Mouse (Mus musculus): ENCODE measurements at regions not wholly inside any gene's neighbourhood (a gene's known extent, or its start where the extent isn't known, plus 50 kb on each side); places are given as distances from the start of the nearest gene placed in this dataset.

DNA sequence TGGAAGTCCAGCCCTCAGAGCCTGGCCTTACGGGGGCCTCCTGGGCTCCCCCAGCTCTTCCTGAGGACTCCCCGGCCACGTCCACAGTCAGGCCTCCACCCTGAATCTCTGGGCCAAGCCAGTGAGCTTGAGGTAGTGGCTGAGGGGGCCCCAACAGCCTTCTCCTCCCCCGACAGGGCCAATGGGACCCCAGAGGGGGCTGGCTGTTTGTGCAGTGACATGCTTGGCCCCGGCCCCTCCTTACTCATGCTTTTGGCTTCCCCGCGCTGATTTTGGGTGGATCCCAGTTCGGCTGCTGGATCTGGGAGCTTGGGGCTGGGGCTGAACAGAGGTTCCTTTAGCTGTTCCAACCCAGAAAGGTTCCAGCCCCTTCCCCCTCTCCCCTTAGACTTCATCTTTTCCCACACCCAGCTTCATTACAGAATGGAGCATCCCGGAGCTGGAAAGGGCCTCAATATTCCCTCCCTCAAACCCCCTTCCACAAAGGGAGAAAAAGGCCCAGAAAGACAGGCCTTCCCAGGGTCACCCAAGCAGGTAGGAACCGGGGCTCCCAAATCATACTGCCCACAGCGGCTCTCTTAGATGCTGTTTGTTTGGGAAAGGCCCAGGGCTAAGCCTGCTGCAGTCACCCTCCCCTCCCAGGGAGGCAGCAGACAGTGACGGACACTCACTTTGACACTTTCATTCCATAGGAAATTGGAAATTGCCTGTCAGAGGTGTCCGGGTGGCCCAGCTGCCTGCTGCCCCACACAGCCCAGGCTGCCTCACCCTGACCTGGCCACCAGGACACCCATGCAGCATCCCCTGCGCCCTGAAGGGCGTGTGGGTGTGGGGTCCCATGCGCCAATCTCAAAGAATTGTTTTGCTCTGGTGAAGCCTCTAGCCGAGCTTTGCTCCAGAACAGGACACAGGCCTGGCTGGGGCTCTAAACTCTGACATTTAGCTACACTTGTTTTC lies 133.7 kb downstream of the Fgf18 start:
- no peak overlapping the region for H3K27ac ChIP-seq (ENCODE audit: control insufficient read depth, insufficient read depth, low read depth, low read length)

DNA sequence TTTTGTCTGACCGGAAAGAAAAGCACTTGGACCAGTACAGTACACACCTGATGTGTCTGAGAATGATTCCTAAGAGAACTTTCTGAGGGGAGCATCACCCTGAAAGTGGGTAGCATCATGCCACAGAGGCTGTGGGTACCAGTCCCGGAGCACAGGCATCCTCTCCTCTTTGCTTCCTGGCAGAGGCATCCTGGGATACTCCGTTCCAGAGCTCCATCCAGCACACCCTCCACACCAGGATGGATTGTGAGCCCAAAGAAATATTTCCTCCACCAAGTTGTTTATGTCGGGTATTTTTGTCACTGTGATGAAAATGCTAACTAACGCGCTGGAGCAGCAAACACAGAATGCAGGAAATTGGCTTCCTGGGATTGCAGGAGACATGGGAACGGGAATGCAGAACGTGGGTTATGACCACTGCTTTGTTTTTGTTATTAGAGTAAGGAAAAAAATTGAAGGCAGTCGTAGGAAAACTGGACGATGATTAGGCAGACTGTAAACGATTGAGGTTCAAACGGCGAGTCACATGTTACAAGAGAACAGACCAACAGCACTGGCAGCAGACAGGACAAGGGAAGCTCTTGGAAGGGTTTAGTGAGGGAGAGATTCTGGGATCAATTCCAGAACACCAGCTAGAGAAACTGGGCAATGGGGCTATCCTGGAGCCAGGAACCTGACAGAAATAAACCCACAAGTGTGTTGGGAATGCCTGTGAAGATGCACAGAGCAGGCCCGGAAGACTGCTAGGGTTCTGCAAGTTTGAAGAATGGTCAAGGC lies 134.6 kb downstream of the Fgf18 start:
- Histone ChIP-seq H3K27ac (ENCODE audit: control insufficient read depth, insufficient read depth, low read depth, low read length) (no peak overlapping the region), H3K36me3 (ENCODE audit: control insufficient read depth, insufficient read depth, low read length) (no peaks in the 10 kb centered on the region), H3K27me3 (ENCODE audit: control insufficient read depth, insufficient read depth, low read length) (no peaks in the 10 kb centered on the region), H3K4me1 (ENCODE audit: control insufficient read depth, insufficient read depth, low read length) (no peaks in the 10 kb centered on the region), H3K4me3 (ENCODE audit: control insufficient read depth, low read depth, low read length) (no peak overlapping the region)
- TF ChIP-seq CTCF (IDR thresholded peaks at IDR 0.05; ENCODE audit: control insufficient read depth, insufficient read depth, insufficient replicate concordance, low read depth, low read length) (no peak), POLR2A (IDR thresholded peaks at IDR 0.05; ENCODE audit: control insufficient read depth, low read depth, low read length) (no peak)

More for the DNA sequence above, 133.7 kb downstream of the Fgf18 start:
- TF ChIP-seq POLR2A (IDR thresholded peaks at IDR 0.05; ENCODE audit: control insufficient read depth, low read depth, low read length): no peak
- TF ChIP-seq CTCF (IDR thresholded peaks at IDR 0.05; ENCODE audit: control insufficient read depth, insufficient read depth, insufficient replicate concordance, low read depth, low read length): no peak
- Histone ChIP-seq H3K27me3 (ENCODE audit: control insufficient read depth, insufficient read depth, low read length) (no peaks in the 10 kb centered on the region), H3K4me3 (ENCODE audit: control insufficient read depth, low read depth, low read length) (no peak overlapping the region), H3K36me3 (ENCODE audit: control insufficient read depth, insufficient read depth, low read length) (no peaks in the 10 kb centered on the region), H3K4me1 (ENCODE audit: control insufficient read depth, insufficient read depth, low read length) (no peaks in the 10 kb centered on the region)

DNA sequence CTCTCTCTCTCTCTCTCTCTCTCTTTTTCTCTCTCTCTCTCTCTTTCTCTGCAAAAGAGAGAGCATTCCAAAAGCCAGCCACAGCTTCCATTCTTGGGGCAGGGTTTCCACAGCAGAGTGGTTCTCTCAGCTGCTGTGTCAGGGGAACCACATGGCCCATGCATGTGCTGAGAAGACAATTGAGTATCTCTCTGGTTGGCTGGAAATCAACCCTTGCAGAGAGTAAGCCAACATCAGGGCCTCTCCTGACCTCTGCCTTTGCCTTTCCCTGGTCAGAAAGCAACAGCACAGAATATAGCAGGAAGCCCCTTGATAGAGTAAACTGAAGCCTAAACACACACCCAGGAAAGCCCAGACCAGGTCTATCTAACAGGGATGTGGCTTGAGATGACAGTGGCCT lies 138.6 kb downstream of the Fgf18 start:
- H3K4me3 ChIP-seq (ENCODE audit: control insufficient read depth, low read depth, low read length): no peak overlapping the region
- TF ChIP-seq CTCF (IDR thresholded peaks at IDR 0.05; ENCODE audit: control insufficient read depth, insufficient read depth, insufficient replicate concordance, low read depth, low read length) (no peak), POLR2A (IDR thresholded peaks at IDR 0.05; ENCODE audit: control insufficient read depth, low read depth, low read length) (no peak)
- H3K27me3 ChIP-seq (ENCODE audit: control insufficient read depth, insufficient read depth, low read length): no peaks in the 10 kb centered on the region
- H3K4me1 ChIP-seq (ENCODE audit: control insufficient read depth, insufficient read depth, low read length): no peaks in the 10 kb centered on the region
- H3K27ac ChIP-seq (ENCODE audit: control insufficient read depth, insufficient read depth, low read depth, low read length): no peak overlapping the region
- H3K36me3 ChIP-seq (ENCODE audit: control insufficient read depth, insufficient read depth, low read length): no peaks in the 10 kb centered on the region

DNA sequence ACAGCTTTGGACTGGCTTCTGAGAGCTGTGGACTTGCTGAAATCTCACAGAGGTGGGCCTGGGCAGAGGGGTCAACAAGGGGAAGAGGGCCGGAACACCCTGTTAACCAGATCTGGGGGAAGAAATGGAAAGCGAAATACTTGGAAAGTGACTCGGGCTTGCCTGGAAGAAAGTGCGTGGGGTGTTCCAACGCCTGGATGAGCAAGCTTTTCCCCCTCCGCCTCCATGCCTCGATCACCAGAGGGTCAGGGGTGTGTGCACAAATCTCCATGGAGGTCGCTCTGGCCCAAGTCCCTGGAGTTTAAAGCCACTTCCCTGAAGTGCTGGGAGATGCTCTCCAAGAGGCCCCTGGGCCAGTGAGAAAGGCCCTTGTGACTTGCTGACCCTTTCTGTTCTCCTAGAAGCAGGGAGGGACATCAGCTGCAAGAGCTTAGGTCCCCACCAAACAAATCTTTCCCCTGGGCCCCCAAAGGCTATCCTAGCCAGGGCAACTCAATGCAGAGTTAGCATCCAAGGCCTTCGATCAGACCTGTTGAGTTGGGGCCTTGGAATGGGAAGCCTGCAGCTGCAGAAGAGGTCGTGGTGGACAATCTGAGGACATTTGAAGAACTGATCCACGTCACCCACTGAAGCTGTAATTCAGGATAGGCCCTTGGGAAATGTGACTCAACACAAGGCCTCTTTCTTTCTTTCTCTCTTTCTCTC lies 139.2 kb downstream of the Fgf18 start:
- no peak for TF ChIP-seq POLR2A (IDR thresholded peaks at IDR 0.05; ENCODE audit: control insufficient read depth, low read depth, low read length)
- TF ChIP-seq CTCF (IDR thresholded peaks at IDR 0.05; ENCODE audit: control insufficient read depth, insufficient read depth, insufficient replicate concordance, low read depth, low read length): no peak
- no peaks in the 10 kb centered on the region for H3K27me3 ChIP-seq (ENCODE audit: control insufficient read depth, insufficient read depth, low read length)
- H3K36me3 ChIP-seq (ENCODE audit: control insufficient read depth, insufficient read depth, low read length): no peaks in the 10 kb centered on the region
- no peaks in the 10 kb centered on the region for H3K4me1 ChIP-seq (ENCODE audit: control insufficient read depth, insufficient read depth, low read length)
- no peak overlapping the region for H3K27ac ChIP-seq (ENCODE audit: control insufficient read depth, insufficient read depth, low read depth, low read length)
- no peak overlapping the region for H3K4me3 ChIP-seq (ENCODE audit: control insufficient read depth, low read depth, low read length)

DNA sequence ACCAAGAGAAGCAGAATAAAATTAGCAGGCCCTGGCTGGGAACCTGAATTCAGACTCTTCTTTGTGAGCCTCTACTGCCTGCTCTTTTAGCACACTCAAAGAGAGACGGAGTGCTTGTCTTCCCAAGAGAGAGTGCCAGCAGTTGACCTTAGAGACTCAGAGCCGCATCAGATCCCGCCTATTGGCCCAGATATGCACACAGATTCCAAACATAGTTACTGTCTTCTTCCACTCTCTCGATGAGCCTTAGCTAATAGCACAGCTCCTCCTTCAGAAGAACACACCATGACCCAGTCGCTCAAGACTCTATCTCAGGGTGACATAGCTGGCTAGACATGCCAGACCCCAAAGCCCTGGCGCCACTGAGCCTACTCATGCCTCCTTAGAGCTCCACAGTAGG lies 139.8 kb downstream of the Fgf18 start:
- TF ChIP-seq POLR2A (IDR thresholded peaks at IDR 0.05; ENCODE audit: control insufficient read depth, low read depth, low read length) (no peak), CTCF (IDR thresholded peaks at IDR 0.05; ENCODE audit: control insufficient read depth, insufficient read depth, insufficient replicate concordance, low read depth, low read length) (no peak)
- Histone ChIP-seq H3K36me3 (ENCODE audit: control insufficient read depth, insufficient read depth, low read length) (no peaks in the 10 kb centered on the region), H3K27me3 (ENCODE audit: control insufficient read depth, insufficient read depth, low read length) (no peaks in the 10 kb centered on the region), H3K4me1 (ENCODE audit: control insufficient read depth, insufficient read depth, low read length) (no peaks in the 10 kb centered on the region), H3K4me3 (ENCODE audit: control insufficient read depth, low read depth, low read length) (no peak overlapping the region), H3K27ac (ENCODE audit: control insufficient read depth, insufficient read depth, low read depth, low read length) (no peak overlapping the region)

DNA sequence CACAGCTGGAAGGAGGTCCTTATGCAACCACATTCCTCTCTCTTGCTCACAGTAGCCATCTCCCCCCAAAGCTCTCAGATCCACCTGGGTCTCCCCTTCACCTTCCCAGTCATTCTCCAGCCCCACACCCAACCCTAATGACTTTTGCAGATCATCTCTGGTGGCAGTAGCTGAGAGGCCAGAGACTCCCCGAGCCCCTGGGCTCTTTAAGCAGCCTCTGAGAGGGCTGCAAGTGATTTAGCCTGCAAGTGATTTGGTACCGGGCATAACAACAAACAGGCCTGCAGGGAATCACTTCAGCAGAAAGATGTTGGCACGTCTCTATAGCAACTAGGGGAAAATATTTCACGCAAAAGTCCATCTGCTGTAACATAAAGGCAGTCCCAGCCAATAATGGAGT lies 142.0 kb downstream of the Fgf18 start:
- Histone ChIP-seq H3K27ac (ENCODE audit: control insufficient read depth, insufficient read depth, low read depth, low read length) (no peak overlapping the region), H3K4me3 (ENCODE audit: control insufficient read depth, low read depth, low read length) (no peak overlapping the region), H3K27me3 (ENCODE audit: control insufficient read depth, insufficient read depth, low read length) (no peaks in the 10 kb centered on the region), H3K36me3 (ENCODE audit: control insufficient read depth, insufficient read depth, low read length) (no peaks in the 10 kb centered on the region), H3K4me1 (ENCODE audit: control insufficient read depth, insufficient read depth, low read length) (no peaks in the 10 kb centered on the region)
- TF ChIP-seq POLR2A (IDR thresholded peaks at IDR 0.05; ENCODE audit: control insufficient read depth, low read depth, low read length): no peak
- TF ChIP-seq CTCF (IDR thresholded peaks at IDR 0.05; ENCODE audit: control insufficient read depth, insufficient read depth, insufficient replicate concordance, low read depth, low read length): no peak

DNA sequence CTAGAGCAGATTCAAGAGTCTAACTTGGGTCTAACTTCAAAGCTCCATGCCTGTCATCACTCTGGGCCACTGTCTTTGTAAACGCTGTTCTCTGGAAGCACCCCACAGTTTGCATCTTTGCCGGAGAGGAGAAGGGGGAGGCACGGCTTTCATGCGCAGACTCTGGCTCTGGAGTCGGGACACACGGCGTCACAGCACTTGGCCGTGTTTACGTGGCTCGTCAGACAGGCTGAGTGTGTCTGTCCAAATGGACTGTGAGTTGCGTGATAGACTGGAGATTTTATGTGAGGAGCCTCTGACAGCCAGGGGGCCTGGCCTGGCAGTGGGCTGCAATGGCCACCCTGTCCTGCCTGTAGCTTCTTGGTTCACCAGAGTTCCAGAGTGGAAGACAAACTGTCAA lies 142.6 kb downstream of the Fgf18 start:
- no peaks in the 10 kb centered on the region for H3K27me3 ChIP-seq (ENCODE audit: control insufficient read depth, insufficient read depth, low read length)
- H3K36me3 ChIP-seq (ENCODE audit: control insufficient read depth, insufficient read depth, low read length): no peaks in the 10 kb centered on the region
- H3K4me1 ChIP-seq (ENCODE audit: control insufficient read depth, insufficient read depth, low read length): no peaks in the 10 kb centered on the region
- TF ChIP-seq POLR2A (IDR thresholded peaks at IDR 0.05; ENCODE audit: control insufficient read depth, low read depth, low read length) (no peak), CTCF (IDR thresholded peaks at IDR 0.05; ENCODE audit: control insufficient read depth, insufficient read depth, insufficient replicate concordance, low read depth, low read length) (no peak)
- no peak overlapping the region for H3K4me3 ChIP-seq (ENCODE audit: control insufficient read depth, low read depth, low read length)
- no peak overlapping the region for H3K27ac ChIP-seq (ENCODE audit: control insufficient read depth, insufficient read depth, low read depth, low read length)
